Mouse (Mus musculus): ENCODE data around the gene Ripor3. TPM values are rescaled to one million over a fixed set of nuclear protein-coding genes. Genes with fewer than 3 reads are reported as not detected.
A peak's percentile ranks its signal among the peaks of the same experiment; 100 is the strongest.

The Ripor3 gene
- polyA plus RNA-seq, 1 experiment from 2014 or later: 0.86 TPM

DNA sequence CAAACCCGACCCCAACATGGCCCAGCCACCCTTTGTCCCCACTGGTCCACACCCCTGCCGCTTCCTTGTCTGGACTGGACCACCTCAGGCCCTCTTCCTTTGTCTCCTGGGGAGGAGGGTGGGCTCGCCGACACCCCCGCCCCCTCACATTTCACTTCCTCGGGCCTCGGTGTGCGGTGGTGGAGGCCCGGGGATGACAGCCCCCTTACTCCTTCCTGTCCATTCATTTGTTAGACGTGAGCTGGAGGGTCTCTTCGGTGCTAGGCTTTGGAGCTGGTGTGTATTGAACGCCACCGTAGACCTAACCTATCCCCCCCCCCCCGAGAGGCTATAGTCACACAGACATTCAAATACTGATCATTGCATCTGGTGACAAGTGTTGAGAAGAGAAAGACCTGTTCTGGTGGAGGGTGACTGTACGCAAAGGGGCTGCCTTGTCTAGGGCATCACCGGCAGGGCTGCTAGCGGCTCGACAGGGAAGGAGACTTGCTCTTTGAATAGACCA is 77.6 kb downstream of the Ripor3 start:
- no peaks in the 10 kb centered on the region for H3K9me3 ChIP-seq (replicated peaks)
- H3K27ac ChIP-seq (replicated peaks): peak overlapping the region; percentile 91
- H3K4me1 ChIP-seq: peaks cover 34% of the 10 kb centered on the region

DNA sequence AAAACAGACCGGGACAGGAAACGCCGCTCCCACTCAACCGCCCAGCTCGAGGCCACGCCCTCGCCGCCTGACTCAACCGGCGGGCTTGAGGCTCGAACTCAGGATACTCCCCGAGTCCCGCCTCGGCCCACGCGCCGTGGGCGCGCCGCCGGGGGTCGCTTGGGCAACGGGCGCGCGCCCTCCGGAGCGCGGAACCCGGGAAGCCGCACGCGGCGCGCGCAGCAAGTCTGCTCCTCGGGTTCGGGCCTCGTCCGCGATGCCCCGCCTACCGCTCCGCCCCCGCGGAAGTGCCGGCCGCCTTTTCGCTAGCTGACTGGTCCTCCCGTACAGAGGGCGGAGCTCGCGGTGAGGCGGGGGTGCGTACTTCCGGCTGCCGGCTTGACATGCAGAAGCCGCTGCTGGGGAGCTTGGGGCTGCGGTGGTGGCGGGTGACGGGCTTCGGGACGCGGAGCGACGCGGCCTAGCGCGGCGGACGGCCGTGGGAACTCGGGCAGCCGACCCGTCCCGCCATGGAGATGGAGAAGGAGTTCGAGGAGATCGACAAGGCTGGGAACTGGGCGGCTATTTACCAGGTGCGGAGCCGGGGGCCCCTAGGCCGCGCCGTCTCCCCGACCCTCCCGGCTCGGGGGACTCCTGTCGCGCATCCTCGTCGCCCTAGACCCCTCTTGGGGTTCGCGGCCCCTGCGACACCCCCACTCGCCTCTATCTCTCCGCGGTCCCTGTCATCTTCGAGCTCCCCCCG is 78.3 kb downstream of the Ripor3 start, which contains the start of gene Ptpn1:
Gene Ptpn1 (plus strand): TSS at position 73 of the 742 bp plus-strand sequence.
- H3K4me3 ChIP-seq: peak within 1 kb of the TSS; percentile 96
- peaks cover 34% of the 10 kb centered on the region for H3K4me1 ChIP-seq
- WGBS: under 1% methylated on average over 99 of the region's 99 CpGs
- peak; percentile 98 for DNase-seq (ENCODE audit: low spot score)
- H3K36me3 ChIP-seq: peaks cover 4% of the 10 kb centered on the region; the same call in 1 of the 2 replicates
- H3K27me3 ChIP-seq (ENCODE audit: low read depth, poor library complexity, severe bottlenecking): no peaks in the 10 kb centered on the region
- no peaks in the 10 kb centered on the region for H3K9me3 ChIP-seq (replicated peaks)
- peak within 1 kb of the TSS; percentile 91 for H3K27ac ChIP-seq (replicated peaks)

More for the DNA sequence above, 77.6 kb downstream of the Ripor3 start:
- Histone ChIP-seq H3K27me3 (ENCODE audit: low read depth, poor library complexity, severe bottlenecking) (no peaks in the 10 kb centered on the region), H3K4me3 (peak overlapping the region; percentile 96), H3K36me3 (peaks cover 4% of the 10 kb centered on the region; the same call in 1 of the 2 replicates)
- peak; percentile 50 for DNase-seq (ENCODE audit: low spot score)
- WGBS: 1% methylated on average over 18 of the region's 18 CpGs

DNA sequence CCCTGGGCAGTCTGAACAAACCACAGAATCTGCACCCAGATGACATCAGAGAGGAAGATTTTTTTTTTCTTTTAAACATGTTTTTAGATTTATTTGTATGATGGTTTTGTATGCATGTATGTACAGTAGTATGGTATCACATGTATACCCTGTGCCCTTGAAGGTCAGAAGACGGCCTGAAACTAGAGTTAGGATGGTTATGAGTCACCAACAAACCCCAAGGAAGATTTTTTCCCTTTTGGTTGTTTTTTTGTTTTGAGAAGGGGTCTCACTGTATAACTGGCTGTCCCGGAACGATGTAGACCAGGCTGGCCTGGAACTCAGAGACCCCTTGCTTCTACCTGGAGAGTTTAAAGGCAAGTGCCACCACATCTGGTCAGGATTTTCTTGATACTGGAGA is 79.4 kb downstream of the Ripor3 start:
- no peaks in the 10 kb centered on the region for H3K27me3 ChIP-seq (ENCODE audit: low read depth, poor library complexity, severe bottlenecking)
- H3K4me1 ChIP-seq: peaks cover 31% of the 10 kb centered on the region
- H3K9me3 ChIP-seq (replicated peaks): no peaks in the 10 kb centered on the region
- DNase-seq (ENCODE audit: low spot score): no peak
- peak overlapping the region; percentile 96 for H3K4me3 ChIP-seq
- H3K36me3 ChIP-seq: peaks cover 4% of the 10 kb centered on the region; the same call in 1 of the 2 replicates
- H3K27ac ChIP-seq (replicated peaks): peak overlapping the region; percentile 91
- 91% methylated on average over 3 of the region's 3 CpGs for WGBS

Other genes with a start within 250 kb of the Ripor3 start
- gene Ptpn1, start 78.6 kb downstream of the Ripor3 start, polyA plus RNA-seq (2016; fragmentation: Nextera tagmentation; extraction: Ambion mirVana): 79.2 and 79.8 TPM in 2 replicates
- 6.9 and 7.5 TPM in 2 replicates for gene Pard6b, start 70.4 kb upstream of the Ripor3 start, polyA plus RNA-seq (2016; fragmentation: Nextera tagmentation; extraction: Ambion mirVana)
- gene Adnp, start 196.5 kb upstream of the Ripor3 start, polyA plus RNA-seq (2016; fragmentation: Nextera tagmentation; extraction: Ambion mirVana): 1.7 and 2.5 TPM in 2 replicates
- 17.2 and 18.1 TPM in 2 replicates for gene Gm20716, start 219.7 kb upstream of the Ripor3 start, polyA plus RNA-seq (2016; fragmentation: Nextera tagmentation; extraction: Ambion mirVana)
- gene Dpm1, start 220.0 kb upstream of the Ripor3 start, polyA plus RNA-seq (2016; fragmentation: Nextera tagmentation; extraction: Ambion mirVana): 86.0 and 88.9 TPM in 2 replicates
- 6.9 and 7.0 TPM in 2 replicates for gene Mocs3, start 220.0 kb upstream of the Ripor3 start, polyA plus RNA-seq (2016; fragmentation: Nextera tagmentation; extraction: Ambion mirVana)